Mouse (Mus musculus) right cerebral cortex, adult 18-20 months (tissue): ENCODE measurements around the gene Slc7a11.

Experiments
- DNase-seq: peaks from one replicate; pipeline ENCODE4 v3.0.0; 2022; ENCODE audit warnings: mixed read lengths

The Slc7a11 gene

DNA sequence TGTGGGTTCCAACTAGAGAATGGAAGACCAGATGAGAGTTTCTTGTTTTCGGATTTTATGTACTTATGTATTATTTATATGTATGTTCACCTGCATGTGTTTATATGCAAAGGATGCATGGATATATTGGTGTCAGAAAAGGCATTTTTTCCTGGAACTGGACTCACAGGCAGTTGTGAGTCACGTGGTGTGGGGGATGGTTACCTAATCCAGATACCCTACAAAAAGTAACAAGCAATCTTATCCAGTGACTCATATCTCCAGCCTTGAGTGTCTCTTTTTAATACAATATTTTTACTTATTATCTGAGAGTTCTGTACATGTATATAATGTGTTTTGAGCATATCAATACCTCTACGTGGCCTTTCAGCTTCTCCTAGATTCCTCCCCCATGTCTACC is 469.4 kb downstream of the Slc7a11 start:
- DNase-seq: no peak

DNA sequence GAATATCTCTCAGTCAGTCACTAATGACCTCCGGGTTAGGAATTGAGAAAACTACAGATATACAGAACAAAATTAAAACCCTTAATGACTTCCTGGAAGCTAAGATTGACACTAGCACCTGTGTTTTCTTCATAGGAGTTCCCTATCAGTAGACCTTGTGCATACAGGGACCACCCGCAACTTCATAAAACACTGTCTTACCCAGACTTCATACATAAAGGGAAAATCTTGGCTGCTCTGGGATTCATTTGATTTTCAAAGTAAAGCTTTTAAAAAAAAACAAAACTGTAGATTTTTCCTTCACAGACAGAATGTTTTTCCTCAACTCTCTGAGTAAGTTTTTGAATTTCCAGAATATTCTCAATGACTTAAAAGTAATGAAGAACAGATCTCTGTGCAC is 477.8 kb downstream of the Slc7a11 start:
- no peak for DNase-seq

- DNase-seq: no peak
Measured at GRCm38 (mm10) chr3:49960581-49960980, 482.8 kb downstream of the Slc7a11 start.

DNA sequence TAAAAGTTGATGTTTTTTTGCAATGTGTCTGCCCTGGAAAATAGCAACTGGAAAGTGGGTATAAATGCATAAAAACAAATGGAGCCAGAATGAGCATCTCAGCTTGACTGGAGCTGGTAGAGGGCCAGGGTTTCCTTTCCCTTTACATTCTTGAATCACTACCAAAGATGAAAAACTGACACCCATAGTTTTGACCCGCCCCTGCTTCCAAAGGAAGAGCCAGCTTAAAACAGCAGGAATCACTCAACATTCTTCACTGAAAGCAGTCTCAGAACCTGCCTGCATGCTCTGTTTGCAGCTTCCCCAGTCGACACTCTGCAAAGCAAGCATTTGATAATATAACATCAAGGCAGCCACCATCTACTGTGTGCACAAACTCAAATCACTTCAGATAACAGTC is 496.6 kb downstream of the Slc7a11 start:
- DNase-seq: no peak

GRCm38 (mm10) chr3:49944783-49945182 is 498.6 kb downstream of the Slc7a11 start:
- DNase-seq: peak; percentile 38

DNA sequence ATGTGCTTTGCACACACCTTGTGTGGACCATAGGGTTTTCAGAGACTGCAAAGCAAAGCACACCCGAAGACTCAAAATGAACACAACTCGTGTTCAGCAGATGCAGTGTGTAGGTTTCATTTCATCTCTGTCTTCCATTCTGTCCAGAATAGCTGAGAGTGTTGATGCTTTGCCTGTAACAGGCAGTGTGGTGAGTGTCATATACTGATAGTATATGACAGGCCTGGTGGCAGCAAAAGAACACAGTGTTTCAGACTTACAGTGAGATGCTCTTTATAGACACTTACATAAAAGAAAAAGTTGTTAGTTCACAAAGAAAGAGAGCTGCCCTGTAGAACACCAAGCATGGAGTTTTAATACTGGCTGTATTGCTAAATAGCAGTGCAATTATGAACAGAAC is 505.8 kb downstream of the Slc7a11 start:
- DNase-seq: no peak

GRCm38 (mm10) chr3:49929496-49929895 is 513.9 kb downstream of the Slc7a11 start:
- DNase-seq: no peak

DNA sequence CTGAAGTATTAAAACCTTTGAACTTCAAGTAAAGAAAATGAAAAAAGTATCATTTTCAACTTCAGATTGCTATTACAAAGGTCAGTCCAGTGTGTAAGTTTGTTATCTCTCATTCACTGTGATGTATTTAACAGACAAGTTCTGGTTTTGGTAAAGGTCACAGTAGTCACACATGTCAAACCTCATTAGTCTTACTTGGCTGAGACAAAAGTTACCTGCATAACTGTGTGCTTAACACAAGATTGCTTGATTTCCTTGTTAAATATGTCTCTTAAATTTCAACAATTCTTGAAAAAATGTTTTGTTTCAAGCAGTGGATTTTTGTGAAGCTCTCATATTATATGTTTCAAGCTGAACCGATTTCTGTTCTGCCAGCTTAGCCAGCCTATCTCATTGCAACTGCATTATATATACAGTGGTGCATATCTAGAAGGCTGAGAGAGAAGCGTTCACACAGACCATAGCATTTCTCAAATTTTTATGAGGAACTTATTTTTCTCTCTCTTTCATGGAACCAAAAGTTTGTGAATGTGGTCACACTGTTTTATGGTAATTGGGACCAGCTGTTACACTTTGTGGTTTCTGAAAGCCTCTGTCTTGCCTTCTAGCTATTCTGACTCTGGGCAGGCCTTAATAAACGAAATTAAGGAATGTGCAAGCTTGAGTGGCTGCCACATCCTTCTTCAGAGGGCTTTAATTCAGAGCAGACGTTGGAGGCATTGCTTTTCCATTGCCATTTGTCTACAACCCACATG is 514.7 kb downstream of the Slc7a11 start:
- DNase-seq: no peak

DNA sequence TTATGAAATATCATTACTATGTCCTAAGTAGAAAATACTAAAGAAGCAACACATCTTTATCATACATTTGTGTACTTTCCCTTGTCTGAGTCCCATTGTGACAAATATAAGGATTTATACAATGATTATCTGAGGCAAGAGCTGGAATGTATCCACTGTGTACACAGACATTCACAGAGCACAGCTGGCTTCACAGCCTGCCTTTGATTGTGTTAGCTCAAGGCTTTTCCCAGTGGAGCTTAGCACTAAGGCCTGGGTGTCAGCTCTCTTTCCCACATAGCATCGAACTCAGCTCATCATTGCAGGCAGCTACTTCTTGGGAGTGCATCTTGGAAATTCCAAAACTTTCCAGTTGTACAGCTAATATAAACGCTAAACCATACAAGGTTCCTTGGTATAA is 529.5 kb downstream of the Slc7a11 start:
- no peak for DNase-seq

- no peak for DNase-seq
Measured at GRCm38 (mm10) chr3:49910922-49911321, 532.5 kb downstream of the Slc7a11 start.

DNA sequence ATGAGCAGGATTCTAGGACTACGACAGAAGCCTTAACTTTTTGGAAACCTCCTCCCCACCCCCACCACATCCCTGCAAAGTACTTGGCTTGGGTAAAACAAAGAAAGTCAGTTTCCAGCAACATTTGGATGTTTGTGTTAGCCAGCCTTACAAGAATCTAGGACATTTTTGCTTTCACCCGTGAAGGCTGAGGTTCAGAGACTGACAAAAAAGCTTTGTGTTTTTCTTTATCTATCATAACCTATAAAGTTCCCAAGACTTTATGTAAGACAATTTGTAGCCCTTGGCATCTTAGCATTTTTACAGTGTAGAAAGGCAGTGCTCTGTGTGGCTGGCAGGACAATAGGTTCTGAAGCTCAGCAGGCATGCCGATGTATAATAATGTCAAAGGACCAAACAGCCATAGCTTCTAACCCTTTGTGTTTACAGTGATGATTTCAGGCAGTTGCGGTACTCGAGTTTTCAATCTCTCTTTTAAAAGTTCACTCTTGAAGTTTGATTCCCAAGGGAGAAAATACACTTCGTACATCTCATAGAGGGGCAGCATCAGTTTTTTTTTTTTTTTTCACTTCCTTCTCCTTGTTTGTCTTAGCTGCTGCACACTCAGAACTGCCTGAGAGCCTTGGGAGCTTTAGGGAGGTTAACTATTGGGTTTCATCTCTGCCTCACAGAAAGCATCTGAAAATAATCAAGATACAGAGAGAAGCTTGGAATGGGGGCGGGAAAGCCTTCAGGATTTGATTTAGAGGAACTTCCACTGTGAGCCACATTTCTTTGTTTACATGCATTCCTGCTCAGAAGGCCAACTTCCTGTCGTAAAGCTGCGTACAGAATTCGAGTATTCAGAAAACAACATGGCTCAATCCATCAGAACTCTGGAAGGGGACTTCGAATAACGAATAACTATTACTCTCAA is 534.7 kb downstream of the Slc7a11 start:
- no peak for DNase-seq

GRCm38 (mm10) chr3:49893945-49894344 is 549.5 kb downstream of the Slc7a11 start:
- DNase-seq: no peak

DNA sequence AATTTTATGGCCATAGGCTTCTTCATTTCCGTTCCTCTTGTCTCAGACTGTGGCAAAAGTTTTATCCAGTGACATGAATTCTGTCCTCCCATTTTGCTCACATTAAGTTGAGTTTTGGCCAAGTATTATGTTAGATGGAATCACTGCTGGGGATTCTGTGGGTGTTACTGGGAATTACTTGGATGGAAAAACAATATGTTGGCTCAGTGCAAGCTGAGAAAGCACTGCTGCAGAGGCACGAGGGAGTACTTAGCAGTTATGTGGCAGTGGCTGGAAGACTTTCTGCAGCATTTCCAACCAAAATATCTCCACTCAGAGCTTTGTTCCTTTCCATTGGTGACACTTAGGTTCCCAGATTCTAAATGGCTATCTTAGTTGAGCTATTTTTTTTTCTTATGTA is 556.1 kb downstream of the Slc7a11 start:
- DNase-seq: peak; percentile 4

GRCm38 (mm10) chr3:49886220-49886945 is 557.0 kb downstream of the Slc7a11 start:
- DNase-seq: no peak

- no peak for DNase-seq
Measured at GRCm38 (mm10) chr3:49880496-49880895, 562.9 kb downstream of the Slc7a11 start.

- no peak for DNase-seq
Measured at GRCm38 (mm10) chr3:49870786-49871185, 572.6 kb downstream of the Slc7a11 start.

DNA sequence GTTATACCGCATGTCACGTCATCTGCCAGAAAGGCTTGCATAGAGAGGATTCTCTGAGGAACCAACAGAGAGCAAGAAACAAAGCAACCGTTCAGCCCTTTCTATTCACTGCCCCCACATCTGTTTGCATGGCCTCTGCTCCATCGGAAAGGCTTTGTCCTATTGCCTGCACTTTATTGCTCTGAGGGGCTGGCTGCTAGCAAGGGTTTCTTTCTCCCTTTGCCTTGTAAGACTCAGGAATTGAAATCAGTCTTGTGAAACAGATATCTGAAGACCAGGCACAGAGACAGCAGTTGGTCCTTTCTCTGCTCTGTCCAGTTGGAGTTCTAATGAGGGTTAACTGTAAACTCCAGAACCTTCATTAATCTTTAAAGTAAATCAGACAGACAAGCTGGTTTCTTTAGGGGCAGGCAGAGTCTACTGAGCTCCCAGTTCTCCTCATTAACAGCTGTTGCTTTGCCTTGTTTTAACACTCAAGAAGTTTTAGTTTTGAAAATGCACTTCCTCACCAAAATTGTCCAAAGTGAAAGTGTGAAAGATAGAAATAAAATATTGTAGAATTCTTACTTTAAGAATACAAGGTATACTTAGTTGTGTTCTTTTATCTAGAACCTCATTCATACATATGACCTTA is 575.3 kb downstream of the Slc7a11 start:
- no peak for DNase-seq

DNA sequence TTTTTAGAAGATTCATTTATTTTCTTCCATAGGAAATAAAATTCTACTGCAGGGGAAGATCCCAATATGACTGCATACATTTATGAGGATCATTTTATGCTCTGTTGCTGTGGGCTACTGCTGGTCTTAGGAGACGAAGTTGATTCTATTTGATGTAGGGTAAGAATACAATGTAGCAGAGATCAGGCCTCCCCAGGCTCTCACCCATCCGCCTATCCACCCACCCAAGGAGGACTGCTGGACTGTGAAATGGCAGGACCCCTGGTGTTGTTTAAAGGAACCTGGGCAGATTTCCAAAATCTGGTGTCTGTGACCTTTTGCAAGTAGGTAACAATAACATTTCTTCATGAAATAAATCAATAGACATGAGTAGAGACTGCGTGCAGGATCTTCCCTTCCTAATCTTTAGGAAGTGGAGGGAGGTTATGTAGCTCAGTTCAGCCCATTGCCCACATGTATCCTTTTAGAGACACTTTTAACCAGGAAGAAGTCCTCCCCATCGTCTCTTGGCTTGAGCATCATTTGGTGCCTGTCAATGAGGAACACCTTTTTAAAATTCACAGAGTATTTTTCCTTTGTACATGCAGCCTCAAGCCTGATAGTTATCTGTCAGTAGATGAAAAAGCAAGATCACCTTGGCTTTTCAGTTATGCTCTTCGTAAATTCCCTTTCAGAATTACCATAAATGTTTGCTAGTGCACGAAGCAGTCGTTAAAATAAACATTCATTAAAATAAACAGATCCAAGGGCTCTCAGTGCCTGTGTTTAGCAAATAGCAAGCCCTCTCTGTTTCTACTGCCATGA is 576.1 kb downstream of the Slc7a11 start:
- no peak for DNase-seq

DNA sequence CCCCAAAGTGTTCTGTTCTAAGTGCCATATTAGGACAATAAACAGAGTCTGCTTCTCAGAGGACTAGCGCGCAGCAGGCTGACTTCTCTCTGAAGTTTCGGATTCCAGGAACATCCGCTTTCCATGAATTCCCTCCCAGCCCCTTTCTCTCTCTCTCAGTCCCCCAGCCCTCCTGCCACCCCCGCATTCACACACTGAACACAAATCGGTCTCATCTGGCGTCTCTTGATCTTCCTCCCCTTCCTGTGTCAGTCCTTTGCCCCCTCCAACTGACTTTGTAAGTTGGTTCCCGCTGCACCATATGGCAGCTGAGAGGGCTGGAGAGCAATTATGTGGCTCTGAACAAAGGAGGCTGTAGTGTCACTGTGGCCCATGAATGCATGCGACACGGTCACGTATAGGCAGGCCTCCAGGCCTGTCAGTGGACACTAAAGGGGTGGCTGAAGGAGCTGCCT is 577.3 kb downstream of the Slc7a11 start:
- no peak for DNase-seq

GRCm38 (mm10) chr3:49856797-49857196 is 586.6 kb downstream of the Slc7a11 start:
- DNase-seq: no peak

GRCm38 (mm10) chr3:49854277-49854676 is 589.1 kb downstream of the Slc7a11 start:
- DNase-seq: no peak

DNA sequence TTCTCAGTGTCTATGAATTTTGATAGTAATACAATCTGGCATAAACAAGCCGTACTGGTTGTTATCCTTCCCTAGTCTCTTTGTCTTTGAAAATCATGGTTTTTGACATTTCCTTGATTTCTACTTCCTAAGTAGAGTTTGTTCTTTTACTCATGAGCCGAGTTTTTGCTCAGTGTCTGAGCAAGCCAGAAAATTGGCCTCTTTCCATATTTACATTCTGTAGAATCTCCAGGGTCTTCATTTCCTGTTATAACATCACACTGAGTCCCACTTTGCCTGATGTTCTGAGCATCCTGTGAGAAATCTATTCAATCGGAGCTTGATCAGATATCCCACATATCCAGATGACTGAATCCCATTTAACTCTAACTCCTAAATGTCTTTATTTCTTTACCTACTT is 600.4 kb downstream of the Slc7a11 start:
- DNase-seq: no peak
